Mouse (Mus musculus): ENCODE results near the gene Wasf2. TPM values are rescaled to one million over a fixed set of nuclear protein-coding genes. Genes with fewer than 3 reads are reported as not detected.

Gene Wasf2
- total RNA-seq, 2 experiments from 2014 or later, result 56.9 to 236 TPM

DNA sequence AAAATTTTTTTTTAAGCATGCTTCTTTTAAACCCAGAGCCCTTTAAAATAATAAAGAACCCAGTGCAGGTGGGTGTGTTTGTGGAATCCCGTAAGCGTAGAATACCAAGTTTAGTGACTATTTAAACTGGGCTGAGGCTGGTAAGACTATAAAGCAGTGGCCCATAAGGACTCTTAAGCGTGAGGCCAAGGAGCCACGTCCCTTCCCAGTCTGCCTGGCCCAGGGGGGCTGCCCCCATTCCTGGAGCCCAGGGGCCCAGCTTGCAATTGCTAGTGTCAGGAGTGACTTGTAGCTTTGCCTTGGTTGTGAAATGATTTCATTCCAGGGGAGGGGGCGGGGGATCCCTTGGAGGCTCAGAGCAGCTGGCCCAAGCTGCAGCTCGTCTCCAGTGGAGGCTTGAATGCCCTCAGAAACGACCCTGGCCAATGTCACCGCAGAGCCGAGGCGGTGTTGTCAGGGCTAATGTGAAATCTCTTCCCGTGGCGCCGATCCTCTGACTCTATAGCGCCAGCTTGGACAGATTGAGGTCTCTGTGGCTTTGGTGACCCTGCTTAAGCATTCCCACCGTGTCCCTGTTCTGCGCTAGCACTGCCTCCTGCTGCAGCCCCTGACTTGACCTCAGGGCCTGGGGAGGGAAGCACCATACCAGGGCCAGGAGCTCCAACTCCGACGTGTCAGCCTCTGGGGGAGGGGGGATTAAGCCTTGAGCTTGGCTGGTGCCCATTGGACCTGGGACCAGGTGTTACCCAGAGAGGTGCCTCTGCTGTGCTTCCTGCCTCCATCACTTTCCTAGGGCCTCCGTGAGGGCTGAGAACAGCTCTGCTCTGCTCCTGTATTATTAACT is 68.3 kb downstream of the Wasf2 start:
- ATAC-seq (ENCODE audit: poor library complexity, severe bottlenecking), result no peak

DNA sequence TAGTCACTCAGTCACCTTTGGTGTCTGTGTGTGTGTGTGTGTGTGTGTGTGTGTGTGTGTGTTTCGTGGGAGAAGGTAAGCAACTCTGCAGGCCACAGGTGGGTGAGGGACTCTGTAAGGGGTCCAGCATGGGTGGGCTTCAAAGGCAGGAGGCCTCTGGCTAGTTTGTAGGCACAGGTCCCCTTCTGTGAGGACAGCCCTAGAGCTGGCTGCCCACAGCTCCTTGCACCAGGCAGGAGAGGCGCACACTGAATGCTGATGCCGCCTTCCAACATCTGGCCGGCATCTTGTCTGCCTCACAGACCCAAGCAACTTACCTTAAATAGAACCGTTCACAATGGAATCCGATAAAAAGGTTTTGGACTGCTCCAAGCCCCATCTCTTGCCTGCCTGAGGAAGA is 69.4 kb downstream of the Wasf2 start:
- no peak for ATAC-seq (ENCODE audit: poor library complexity, severe bottlenecking)

DNA sequence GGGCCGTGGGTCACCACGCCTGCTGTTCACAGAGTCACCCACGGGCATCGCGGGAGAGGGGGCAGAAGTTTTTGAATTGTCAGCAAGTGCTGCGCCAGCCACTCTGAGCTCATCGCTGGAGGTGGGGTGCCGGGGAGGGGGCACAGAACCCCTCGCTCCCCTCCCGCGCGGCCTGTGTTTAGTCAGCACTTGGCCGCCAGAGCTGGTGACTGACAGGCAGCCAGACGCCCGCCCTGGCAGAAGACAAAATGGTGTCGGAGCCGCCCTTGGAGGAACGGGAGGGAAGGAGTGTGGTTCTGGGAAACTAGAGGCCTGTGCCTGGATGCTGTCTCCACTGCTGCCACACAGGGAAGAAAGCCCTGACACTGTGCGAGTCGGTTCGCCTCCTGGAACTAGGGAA is 70.0 kb downstream of the Wasf2 start:
- ATAC-seq (ENCODE audit: poor library complexity, severe bottlenecking), result no peak

DNA sequence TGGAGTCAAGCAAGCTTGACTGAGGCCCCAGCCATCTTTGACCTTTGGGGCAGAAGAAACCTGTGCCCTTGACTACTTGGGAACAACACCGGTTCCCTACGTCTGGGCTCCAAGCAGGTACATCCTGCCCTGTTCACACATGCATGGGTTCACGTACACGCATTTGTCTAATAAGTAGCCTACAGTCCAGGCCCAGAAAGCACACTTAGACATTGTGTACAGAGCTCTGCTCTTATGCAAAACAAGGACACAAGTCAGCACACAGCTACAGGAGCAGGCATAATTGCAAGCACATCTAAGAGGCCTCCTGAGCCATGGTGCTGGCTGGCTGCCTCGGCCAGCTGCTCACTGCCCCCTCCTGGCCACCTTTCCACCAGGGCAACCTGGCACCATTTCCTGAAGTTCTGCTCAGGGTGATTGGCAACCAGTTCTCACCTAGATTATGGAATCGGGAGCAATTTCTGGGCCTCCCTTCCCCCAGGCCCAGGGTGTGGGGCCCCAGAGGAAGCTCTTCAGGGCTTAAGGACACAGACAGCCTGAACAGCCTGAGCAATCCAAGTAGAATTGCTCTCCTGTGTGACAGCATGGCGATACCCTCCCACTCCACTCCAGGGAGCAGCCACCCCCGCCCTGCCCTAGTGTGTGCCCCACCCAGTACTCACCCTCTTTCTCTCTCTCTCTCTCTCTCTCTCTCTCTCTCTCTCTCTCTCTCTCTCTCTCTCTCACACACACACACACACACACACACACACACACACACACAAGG is 70.9 kb downstream of the Wasf2 start:
- peak; percentile 80 for ATAC-seq (ENCODE audit: poor library complexity, severe bottlenecking)

DNA sequence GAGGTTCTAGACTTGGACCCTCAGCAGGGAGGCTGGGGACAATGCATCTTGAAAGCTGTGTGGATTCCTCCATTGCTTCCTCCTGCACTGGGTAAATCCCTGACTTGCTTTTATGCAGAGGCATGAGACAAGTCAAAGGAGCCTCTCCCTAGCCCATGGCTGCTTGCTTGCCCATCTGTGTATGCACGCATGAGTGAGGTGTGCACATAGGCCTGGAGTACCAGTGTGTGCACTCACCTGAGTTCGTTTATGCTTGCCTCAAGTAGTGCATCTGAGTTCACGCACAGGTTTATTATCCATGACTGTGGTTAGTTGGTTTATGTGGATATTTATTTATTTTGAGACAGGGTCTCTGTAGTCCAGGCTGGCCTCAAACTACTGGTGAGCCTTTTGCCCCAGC is 71.9 kb downstream of the Wasf2 start:
- ATAC-seq (ENCODE audit: poor library complexity, severe bottlenecking), result no peak

DNA sequence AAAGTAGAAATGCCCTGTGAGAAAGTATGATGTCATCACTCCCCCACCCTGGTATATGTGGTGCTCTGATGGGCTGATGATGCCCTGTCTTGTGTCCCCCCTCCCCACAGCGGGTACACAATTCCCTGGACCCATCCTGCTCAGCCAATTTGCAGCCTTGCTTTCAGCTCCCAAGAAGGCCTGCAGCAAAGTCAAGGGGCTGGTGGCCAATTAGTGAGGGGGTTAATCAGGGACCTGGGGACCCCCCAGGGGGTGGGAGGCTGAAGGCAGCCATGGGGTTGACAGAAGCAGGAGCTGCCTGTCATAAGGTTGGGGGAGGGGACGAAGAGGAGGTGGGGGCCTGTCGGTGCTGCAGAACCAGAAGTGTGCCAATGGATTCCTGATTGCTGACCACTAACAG is 73.3 kb downstream of the Wasf2 start:
- no peak for ATAC-seq (ENCODE audit: poor library complexity, severe bottlenecking)

DNA sequence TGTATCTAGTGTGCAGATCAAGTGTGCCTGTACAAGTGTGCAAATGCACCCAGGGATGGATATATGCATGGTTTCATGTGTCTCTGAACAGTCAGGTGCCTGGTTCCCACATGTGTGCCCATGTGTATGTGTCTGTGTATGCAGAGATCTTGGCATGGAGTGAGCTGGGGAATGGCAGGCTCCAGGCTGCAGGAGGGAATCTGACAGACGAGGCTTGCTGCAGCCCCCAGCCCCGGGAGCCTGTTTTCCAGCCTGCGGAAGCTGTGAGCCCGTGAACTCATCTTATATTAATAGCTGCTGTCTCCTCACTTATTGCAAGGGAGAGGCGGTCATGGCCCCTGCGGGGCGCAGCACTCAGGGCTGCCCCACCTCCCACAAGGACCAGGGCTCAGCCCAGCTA is 74.1 kb downstream of the Wasf2 start:
- no peak for ATAC-seq (ENCODE audit: poor library complexity, severe bottlenecking)

DNA sequence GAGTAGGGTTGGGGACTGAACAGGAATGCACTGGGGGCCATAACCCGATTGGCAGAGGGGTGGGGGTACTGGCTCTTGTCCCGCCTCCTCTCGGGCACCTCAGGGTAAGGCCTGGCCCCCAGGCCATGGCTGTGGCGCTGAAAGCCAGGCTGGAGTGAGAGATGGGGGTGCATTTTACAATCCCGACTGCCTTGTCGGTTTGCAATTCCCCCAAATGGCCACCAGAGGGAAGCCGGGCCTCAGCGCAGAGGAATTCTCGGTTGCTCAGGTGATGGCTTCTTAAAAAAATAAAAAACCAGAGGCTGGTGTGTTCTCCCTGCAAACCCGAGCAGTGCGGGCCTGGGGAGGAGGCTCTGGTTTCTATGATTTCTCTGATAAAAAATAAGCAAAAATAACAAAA is 79.1 kb downstream of the Wasf2 start:
- ATAC-seq (ENCODE audit: poor library complexity, severe bottlenecking), result peak; percentile 53

DNA sequence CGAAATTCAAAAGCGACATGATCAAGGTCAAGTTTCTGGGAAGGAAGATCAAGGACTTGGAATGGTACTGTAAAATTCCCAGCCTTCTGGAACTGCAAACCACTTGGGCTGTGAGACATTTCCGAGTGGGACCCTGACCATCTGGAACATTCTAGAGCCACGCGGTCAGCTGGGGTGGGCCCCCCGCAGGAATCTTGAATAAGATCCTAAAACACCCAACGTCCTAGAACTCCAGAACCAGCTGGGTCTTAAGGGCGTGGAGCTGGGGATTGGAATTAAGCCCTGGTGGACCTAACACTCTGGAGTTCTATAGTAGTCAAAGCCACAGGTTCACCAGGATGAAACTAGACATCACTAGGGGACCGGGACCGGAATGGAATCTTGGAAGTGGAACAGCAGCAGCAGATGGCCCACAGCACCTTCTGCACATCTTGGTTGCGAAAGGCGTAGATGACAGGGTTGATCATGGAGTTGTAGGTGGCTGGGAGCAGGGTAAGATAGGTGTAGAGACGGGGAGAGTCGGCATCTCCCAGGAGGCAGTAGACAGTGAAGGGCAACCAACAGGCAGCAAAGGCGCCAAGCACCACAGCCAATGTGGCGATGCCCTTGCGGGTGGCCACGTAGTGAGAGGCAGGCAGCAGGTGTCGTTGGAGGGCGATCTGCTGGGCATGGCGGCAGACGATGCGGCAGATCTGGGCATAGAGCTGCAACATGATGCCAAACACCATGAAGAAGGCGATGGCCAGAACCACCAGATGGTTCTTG is 79.9 kb downstream of the Wasf2 start:
- ATAC-seq (ENCODE audit: poor library complexity, severe bottlenecking), result no peak

DNA sequence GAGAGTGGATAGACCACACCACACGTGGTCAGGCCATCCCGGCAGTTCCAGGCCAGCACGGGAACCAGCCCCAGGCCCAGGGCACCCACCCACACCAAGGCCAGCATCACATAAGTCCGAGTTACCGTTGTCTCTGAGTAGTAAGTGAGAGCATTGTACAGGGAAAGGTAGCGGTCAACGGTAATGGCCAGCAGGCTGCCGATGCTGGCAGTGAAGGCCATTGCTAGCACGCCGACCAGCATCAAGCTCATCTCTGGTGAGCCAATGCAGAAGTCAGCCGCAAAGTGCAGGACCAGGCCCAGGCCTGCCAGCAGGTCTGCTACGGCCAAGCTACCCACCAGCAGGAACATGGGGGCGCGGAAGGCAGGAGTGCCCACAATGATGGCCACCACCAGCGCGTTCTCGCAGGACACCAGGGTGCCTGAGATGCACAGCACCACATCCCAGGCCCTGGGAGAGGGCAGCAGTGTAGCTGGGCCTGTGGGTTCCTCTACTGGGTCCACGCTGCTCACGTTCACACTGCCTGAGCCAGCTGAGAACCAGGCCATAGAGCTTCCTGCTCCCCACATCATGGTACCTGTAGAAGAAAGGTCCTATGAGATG is 80.6 kb downstream of the Wasf2 start:
- no peak for ATAC-seq (ENCODE audit: poor library complexity, severe bottlenecking)

DNA sequence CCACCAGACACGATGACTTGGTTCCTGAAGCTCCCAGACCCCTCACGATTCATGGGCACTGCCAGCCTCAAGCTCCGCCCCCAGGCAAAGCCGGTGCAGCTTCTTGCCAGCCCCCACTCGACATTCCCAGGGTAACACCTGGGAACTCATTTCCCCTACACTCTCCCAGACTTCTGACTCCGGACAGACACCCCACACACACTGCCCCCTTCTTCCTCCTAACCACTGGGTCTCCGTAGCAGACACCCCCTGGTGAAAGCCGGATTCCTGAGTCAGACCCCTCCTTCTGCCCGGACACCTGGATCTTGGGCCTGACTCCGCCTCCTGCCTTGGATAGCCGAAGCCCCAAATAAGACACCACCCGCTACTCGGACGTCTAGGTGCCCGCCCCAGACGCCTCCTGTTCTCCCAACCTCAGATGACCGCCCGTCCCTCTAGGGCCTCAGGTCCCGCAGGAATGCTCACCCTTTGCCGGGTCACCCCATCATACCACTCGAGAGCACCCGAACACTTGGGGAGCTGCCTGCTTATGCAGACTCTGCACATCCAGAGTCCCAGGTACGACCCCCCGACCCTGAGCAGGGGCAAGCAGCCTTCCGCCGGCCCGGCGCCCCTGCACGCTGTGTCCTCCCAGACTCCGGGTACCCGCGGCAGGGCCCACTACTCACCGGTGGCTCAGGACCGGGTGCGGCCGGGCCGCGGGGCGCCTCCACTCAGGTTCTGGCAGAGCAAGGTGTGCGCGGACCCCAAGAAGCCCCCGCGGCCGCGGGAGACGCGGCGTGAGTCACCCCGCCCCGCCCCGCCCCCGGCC is 81.7 kb downstream of the Wasf2 start, which contains the start of the genes Cd164l2 and Gpr3:
Gene Cd164l2, plus strand, starts transcription at position 381 of the 811 bp plus-strand sequence.
Gene Gpr3, minus strand, starts transcription at position 786 of the 811 bp plus-strand sequence.
- no peak for ATAC-seq (ENCODE audit: poor library complexity, severe bottlenecking)

DNA sequence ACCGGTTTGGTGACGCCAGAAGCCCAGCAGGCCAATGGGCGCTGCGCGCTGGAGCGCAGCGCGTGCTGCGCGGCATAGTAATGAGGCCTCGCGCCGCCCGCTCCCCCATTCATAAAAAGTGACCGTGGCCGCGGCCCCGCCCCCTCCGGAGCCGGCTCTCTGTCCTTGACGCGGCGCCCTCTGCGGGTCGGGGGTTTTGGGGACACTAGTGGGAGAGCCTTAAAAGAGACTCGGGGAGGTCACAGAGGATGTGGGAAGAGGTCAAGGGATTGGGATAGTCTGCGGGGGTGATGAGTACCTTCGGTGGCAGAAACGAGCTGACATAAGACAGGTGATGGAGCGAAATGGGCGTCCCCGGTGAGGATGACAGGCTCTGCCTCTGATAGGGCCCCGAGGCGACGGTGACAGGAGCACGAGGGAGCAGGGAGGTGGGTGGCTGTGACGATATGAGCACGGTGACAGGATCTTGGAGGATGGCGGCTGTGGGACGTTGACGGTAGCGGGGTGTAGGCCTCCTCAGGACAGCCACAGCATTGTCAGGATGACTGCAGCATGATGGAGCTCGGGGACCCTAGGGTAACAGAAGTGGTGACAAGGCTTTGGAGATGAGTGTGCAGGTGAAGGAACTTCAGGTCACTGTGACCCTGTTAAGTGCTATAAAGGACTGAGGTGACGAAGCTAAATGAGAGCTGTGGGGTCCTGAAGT is 82.4 kb downstream of the Wasf2 start:
- peak; percentile 83 for ATAC-seq (ENCODE audit: poor library complexity, severe bottlenecking)

DNA sequence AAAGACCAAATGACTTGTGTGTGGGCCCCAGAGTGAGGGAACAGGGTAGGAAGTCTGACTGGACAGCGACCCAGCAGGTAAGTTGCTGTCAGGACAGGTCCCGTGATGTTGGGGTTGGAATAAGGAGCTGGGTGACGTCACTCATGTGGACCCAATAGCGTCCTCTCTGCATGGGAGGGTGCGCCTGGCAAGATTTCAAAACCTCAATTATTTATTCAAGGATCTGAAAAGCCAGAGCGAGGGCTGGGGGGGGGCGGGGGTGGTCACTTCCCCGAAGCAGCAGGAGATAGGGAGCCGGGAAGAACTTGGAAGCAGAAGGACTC is 82.9 kb downstream of the Wasf2 start:
- ATAC-seq (ENCODE audit: poor library complexity, severe bottlenecking), result no peak

DNA sequence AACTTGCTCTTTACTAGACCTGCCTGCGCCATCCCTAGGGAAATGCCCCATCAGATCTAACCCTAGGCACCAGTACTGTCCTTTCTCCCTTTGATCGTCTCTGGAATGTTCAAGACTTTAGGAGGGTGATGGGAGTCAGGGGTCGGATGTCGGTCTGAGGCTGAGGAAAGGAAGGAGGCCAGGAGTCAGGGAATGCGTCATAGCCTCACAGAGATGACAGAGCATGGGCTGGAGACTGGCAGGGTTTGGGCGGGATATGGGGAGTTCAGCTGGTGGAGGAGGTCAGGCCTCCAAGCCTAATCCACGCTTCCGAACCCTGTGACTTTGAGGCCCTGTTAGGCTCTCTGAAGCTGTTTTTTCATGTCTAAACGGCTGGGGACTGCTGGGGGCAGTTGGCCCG is 83.4 kb downstream of the Wasf2 start:
- no peak for ATAC-seq (ENCODE audit: poor library complexity, severe bottlenecking)

DNA sequence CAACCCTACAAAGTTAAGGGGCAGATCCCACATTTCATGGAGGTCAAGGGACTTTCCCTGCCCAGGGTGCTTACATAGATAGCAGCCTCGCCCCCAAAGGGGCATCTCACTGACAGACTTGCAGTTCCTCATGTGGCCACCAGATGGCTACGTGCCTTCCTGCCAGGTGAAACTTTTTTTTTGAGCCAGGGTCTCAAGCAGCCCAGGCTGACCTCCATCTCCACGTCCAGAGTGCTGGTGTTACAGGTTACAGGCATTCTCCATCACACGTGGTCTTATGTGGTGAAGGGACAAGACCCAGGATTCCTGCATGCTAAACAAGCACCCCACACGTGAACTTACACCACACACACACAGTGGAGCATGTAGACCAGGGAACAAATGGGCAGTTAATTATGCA is 87.3 kb downstream of the Wasf2 start:
- ATAC-seq (ENCODE audit: poor library complexity, severe bottlenecking), result peak; percentile 57

DNA sequence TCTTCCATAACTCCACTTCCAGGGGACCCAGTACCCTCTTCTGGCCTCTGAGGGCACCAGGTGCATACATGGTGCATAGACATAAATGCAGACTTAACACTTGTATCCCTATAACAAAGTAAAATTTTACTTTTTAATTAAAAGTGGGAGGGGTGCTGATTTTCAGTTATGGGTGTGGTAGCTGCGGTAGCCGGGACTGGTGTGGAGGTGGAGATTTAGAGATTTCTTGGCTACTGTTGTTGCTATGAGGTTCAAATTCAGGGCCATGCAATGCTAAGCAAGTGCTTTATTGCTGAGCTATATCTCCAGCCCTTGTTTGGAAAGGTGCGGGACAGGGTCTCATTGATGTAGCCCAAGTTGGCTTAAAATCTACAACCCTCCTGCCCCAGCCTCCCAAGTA is 88.4 kb downstream of the Wasf2 start:
- ATAC-seq (ENCODE audit: poor library complexity, severe bottlenecking), result no peak

DNA sequence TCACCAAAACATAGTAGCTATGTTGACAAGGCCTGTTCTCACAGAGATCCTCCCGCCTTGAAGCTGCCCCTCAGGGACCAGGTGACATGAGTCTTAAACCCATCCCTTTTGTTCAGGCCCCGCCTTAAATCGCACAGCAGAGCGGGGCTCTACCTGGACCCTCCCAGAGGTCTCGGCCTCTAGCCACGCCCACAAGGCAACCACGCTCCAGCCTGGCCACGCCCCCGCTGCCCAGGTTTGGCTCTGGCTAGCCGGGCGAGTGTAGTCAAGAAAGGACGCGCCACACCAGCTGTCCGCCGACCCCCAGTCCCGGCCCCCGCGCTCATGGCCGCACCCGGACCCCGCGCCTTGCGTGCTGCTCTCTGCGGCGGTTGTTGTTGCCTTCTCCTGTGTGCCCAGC is 90.4 kb downstream of the Wasf2 start:
- no peak for ATAC-seq (ENCODE audit: poor library complexity, severe bottlenecking)

DNA sequence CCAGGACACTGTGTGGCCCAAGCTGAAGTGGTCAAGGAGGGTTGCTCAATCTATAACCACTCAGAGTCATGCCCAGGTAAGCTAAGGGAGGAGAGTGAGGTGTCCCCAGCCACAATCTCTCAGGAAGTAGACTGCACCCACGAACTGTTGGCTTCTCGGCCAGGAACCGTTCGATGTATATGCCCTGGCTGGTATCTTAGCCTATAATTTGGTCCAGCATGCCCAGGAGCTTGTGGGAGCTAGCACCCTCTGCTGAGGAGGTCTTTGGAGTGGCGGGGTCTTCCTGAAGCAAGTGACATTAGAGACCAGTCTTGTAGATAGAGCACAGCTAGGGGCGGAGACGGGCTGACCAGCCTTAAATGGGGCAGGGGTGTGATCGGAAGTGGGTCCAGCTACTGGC is 91.4 kb downstream of the Wasf2 start:
- ATAC-seq (ENCODE audit: poor library complexity, severe bottlenecking), result no peak

DNA sequence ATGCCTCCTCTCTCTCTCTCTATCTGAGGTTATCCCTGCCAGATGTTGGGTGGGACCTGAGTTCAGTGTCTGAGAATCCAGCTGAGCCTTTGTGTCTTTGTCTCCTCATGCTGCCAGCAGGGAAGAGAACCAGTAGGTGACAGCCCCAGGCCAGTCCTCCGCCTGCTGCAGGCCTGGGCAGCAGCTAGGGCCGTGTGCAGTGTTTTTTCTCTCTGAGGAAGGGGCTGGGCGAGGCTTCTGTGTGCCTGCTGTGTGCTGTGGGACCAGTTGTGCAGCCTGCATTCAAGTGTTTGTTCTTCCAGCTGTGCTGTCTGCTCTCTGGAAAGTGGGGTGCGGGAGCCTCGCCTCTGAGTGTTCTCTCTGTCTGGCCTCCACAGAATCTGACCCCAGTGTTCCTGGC is 93.6 kb downstream of the Wasf2 start:
- no peak for ATAC-seq (ENCODE audit: poor library complexity, severe bottlenecking)

DNA sequence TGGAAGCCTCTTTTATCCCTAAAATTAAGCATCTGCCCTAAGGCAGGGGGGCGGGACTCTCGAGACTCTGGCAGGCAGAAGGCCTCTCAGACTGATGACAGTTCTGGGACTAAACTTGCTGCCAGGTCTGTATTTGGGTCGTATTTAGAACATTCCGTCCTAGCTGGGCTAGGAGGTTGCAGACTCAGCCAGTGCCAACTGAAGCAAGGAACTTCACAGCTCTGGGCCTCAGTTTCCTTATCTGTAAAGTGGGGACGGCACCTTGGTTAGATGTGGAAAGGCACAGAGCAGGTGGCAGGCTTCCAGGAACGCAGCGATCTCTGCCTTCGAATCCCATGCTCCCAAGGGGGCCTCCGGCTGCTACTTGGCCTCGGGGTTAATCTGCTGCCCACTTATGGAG is 95.8 kb downstream of the Wasf2 start:
- no peak for ATAC-seq (ENCODE audit: poor library complexity, severe bottlenecking)

All from megakaryocyte, adult 5-6 weeks (primary cell).